Comparison of ENCODE assay signal across 22 mouse cellular contexts in genomic region chr14:59555018-59555417, GRCm38 (mm10). TPM values are rescaled to one million over a fixed set of nuclear protein-coding genes. Genes with fewer than 3 reads are reported as not detected.
DNase-seq lines count a peak whose midpoint lies in the region; ATAC-seq and TF ChIP-seq lines count a peak whose summit lies in the region.
"Had no signal": no experiment of that assay in that cellular context is flagged by ENCODE, and none has a peak within 500 bp of the region (broad histone marks: within the 10 kb centered on the region; RNA-seq: fewer than 3 reads in every experiment).

No protein-coding gene starts in this region.

- H3K9ac ChIP-seq in kidney, embryonic 16.5 days (replicated peaks; ENCODE audit: low read length) = no peak overlapping the region; the same call in 1 of the 2 replicates
- H3K9ac ChIP-seq in lung, postnatal 0 days (replicated peaks; ENCODE audit: low read depth) = no peak overlapping the region
- H3K9ac ChIP-seq: forebrain, embryonic 13.5 days; hindbrain, embryonic 12.5 days; neural tube, embryonic 15.5 days had no signal

- H3K4me2 ChIP-seq in kidney, embryonic 16.5 days (replicated peaks; ENCODE audit: low read depth, low read length) = no peak overlapping the region
- H3K4me2 ChIP-seq in lung, postnatal 0 days (replicated peaks; ENCODE audit: low read depth, low read length) = no peak overlapping the region
- H3K4me2 ChIP-seq: forebrain, embryonic 13.5 days; heart, embryonic 11.5 days; hindbrain, embryonic 12.5 days; neural tube, embryonic 15.5 days had no signal

- no peak for TF ChIP-seq EP300 in lung, postnatal 0 days (IDR thresholded peaks at IDR 0.05)

- no peaks in the 10 kb centered on the region for H3K36me3 ChIP-seq in kidney, embryonic 16.5 days (ENCODE audit: insufficient read depth, low read length)
- no peaks in the 10 kb centered on the region for H3K36me3 ChIP-seq in lung, postnatal 0 days (ENCODE audit: insufficient read depth, low read length)
- H3K36me3 ChIP-seq: hindbrain, embryonic 12.5 days; neural tube, embryonic 15.5 days had no signal

- H3K4me1 ChIP-seq in kidney, embryonic 16.5 days (ENCODE audit: insufficient read depth, low read length) = peaks cover 16% of the 10 kb centered on the region
- peaks cover 6% of the 10 kb centered on the region; the same call in 1 of the 2 replicates for H3K4me1 ChIP-seq in lung, postnatal 0 days (ENCODE audit: insufficient read depth, low read depth, low read length)
- H3K4me1 ChIP-seq: forebrain, embryonic 13.5 days; hindbrain, embryonic 12.5 days; neural tube, embryonic 15.5 days had no signal

- no peaks in the 10 kb centered on the region for H3K9me3 ChIP-seq in kidney, embryonic 16.5 days (ENCODE audit: low read length)
- no peaks in the 10 kb centered on the region for H3K9me3 ChIP-seq in lung, postnatal 0 days (ENCODE audit: low read length)
- H3K9me3 ChIP-seq: forebrain, embryonic 13.5 days; hindbrain, embryonic 12.5 days; limb, embryonic 10.5 days; neural tube, embryonic 15.5 days had no signal

- DNase-seq in kidney, adult 11 months = no peak
- peak; percentile 18 for DNase-seq in CD4-positive helper T cell, adult 2 months (ENCODE audit: low read depth, low spot score)
- peak; percentile 14 for DNase-seq in T-cell, adult 2 months (ENCODE audit: low spot score)
- peak; percentile 37 for DNase-seq in induced T-regulatory cell, adult 2 months (ENCODE audit: low read depth)
- no peak for DNase-seq in lung, postnatal 4 days
- no peak for DNase-seq in lung, postnatal 0 days (ENCODE audit: low spot score)
- DNase-seq: adrenal gland, adult 2 months; cerebellum, adult 11-12 months; cerebellum, postnatal 10 days; embryo, embryonic 11 days; gastrocnemius, adult 2 months; lung, adult 2 months; right cerebral cortex, adult 18-20 months; right cerebral cortex, postnatal 4 days; thymus, postnatal 36 days had no signal

- no peak for ATAC-seq in kidney, embryonic 16.5 days (ENCODE audit: low FRiP score, low TSS enrichment)
- no peak for ATAC-seq in lung, postnatal 0 days
- ATAC-seq: forebrain, embryonic 13.5 days had no signal

- WGBS in kidney, embryonic 16.5 days = 49% methylated on average over 8 of the region's 8 CpGs
- WGBS in lung, postnatal 0 days = 56% methylated on average over 8 of the region's 8 CpGs

- H3K27ac ChIP-seq in kidney, embryonic 16.5 days (ENCODE audit: low read length) = 0 out of 2 replicates have a peak overlapping the region, but pooled peaks have one; percentile 28
- no peak overlapping the region for H3K27ac ChIP-seq in lung, postnatal 0 days (ENCODE audit: low read length)
- H3K27ac ChIP-seq: forebrain, embryonic 13.5 days; hindbrain, embryonic 12.5 days; left cerebral cortex, adult 2 months; limb, embryonic 10.5 days; neural tube, embryonic 15.5 days had no signal

- H3K27me3 ChIP-seq in kidney, embryonic 16.5 days (ENCODE audit: insufficient read depth, low read length) = no peaks in the 10 kb centered on the region
- H3K27me3 ChIP-seq in lung, postnatal 0 days (replicated peaks; ENCODE audit: insufficient read depth, low read length) = no peaks in the 10 kb centered on the region
- H3K27me3 ChIP-seq: forebrain, embryonic 13.5 days; hindbrain, embryonic 12.5 days; neural tube, embryonic 15.5 days had no signal

- no peak for TF ChIP-seq CTCF in lung, postnatal 0 days (IDR thresholded peaks at IDR 0.05)

- no peak overlapping the region for H3K4me3 ChIP-seq in kidney, embryonic 16.5 days (ENCODE audit: low read length)
- no peak overlapping the region for H3K4me3 ChIP-seq in lung, postnatal 0 days (ENCODE audit: low read depth, low read length)
- H3K4me3 ChIP-seq: forebrain, embryonic 13.5 days; gastrocnemius, adult 2 months; hindbrain, embryonic 12.5 days; left cerebral cortex, adult 2 months; limb, embryonic 10.5 days; neural tube, embryonic 15.5 days had no signal

RNA-seq across cellular contexts. Expression of gene Cdadc1, which starts 42.7 kb away (rescaled TPM):
- polyA plus RNA-seq in kidney, embryonic 16.5 days (2015; fragmentation: Nextera tagmentation; extraction: Ambion mirVana) = 38.9 and 41.7 TPM in 2 replicates
- polyA plus RNA-seq in lung, postnatal 0 days (2015; fragmentation: Nextera tagmentation; extraction: Ambion mirVana) = 42.0 and 42.3 TPM in 2 replicates

Comparison
In these comparisons a context has a peak if more than half of its experiments do, and no peak if none do; other contexts are left out.
1. DNase-seq: peak in CD4-positive helper T cell, adult 2 months (single experiment), T-cell, adult 2 months (single experiment) and induced T-regulatory cell, adult 2 months (single experiment); none in kidney, adult 11 months (single experiment), lung, postnatal 4 days (0 of 2) and lung, postnatal 0 days (single experiment).